Mouse (Mus musculus) heart, embryonic 13.5 days (tissue): ENCODE measurements around the gene Cdkl5. TPM values are rescaled to one million over a fixed set of nuclear protein-coding genes. Genes with fewer than 3 reads are reported as not detected.

ENCODE experiments used
- ATAC-seq: fragments of 200-750 bp; cut with Nextera tagmentation; 2 replicates; pipeline ENCODE4 v1.8.0; 2017; ENCODE audit warnings: moderate TSS enrichment; ENCODE audit not compliant: insufficient number of reproducible peaks, low FRiP score, low TSS enrichment; ENCODE audit errors: extremely low read depth
- H3K27ac ChIP-seq: fragments of 300-500 bp; sonication (generic); replicated peaks from 2 replicates; pipeline ENCODE4 v1.5.1; 2015; ENCODE audit warnings: moderate library complexity, mild to moderate bottlenecking, inconsistent platforms
- H3K27me3 ChIP-seq: fragments of 300-500 bp; sonication (generic); replicated peaks from 2 replicates; pipeline ENCODE4 v1.6.1; 2015; ENCODE audit warnings: mild to moderate bottlenecking, inconsistent platforms
- H3K36me3 ChIP-seq: fragments of 300-500 bp; sonication (generic); 2 replicates; pipeline ENCODE4 v1.6.1; 2015; ENCODE audit warnings: mild to moderate bottlenecking, inconsistent platforms
- H3K4me1 ChIP-seq: fragments of 300-500 bp; sonication (generic); 2 replicates; pipeline ENCODE4 v1.6.1; 2015; ENCODE audit warnings: inconsistent platforms
- H3K4me2 ChIP-seq: fragments of 300-500 bp; sonication (generic); 2 replicates; pipeline ENCODE4 v1.6.1; 2015; ENCODE audit warnings: inconsistent platforms, mild to moderate bottlenecking, moderate library complexity
- H3K4me3 ChIP-seq: fragments of 300-500 bp; sonication (generic); 2 replicates; pipeline ENCODE4 v1.5.1; 2015; ENCODE audit warnings: moderate library complexity, mild to moderate bottlenecking, inconsistent platforms
- H3K9ac ChIP-seq: fragments of 300-500 bp; sonication (generic); 2 replicates; pipeline ENCODE4 v1.6.1; 2015; ENCODE audit warnings: inconsistent platforms, mild to moderate bottlenecking, moderate library complexity
- H3K9me3 ChIP-seq: fragments of 300-500 bp; sonication (generic); 2 replicates; pipeline ENCODE4 v1.6.1; 2016; ENCODE audit warnings: inconsistent platforms
- WGBS: fragments of 180-500 bp; shearing (Covaris S2); methylation state at CpG from one replicate; pipeline ENCODE4 v1.1.7; 2015; ENCODE audit warnings: mixed read lengths; 5-methylcytosine and 5-hydroxymethylcytosine counted together
- polyA plus RNA-seq: library from polyadenylated mRNA; unstranded; fragments of >200 nt; fragmentation: Nextera tagmentation; extraction: Ambion mirVana; gene quantifications from 2 replicates; pipeline ENCODE4 v1.2.1, GENCODE M21; 2015

Gene Cdkl5
- polyA plus RNA-seq, 1 experiment from 2014 or later, result 1.6 TPM

DNA sequence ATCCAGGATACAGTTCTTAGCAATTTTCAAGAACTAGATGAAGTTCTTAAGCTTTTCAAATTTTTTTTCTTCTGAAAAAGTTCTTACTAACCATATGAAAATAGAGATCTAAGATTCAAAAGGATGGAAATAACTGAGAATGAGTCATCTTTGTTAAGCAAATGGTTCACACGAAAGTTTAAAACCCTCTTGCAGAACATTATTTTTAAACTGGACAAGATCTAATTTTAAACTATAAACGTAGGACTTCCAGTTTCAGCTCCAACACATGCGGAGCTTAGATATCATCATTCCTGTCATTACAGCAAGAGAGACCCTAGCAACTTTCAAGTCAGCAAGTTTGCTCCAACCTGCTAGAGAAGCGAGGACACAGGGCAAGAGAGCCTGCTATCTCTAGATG is 88.0 kb downstream of the Cdkl5 start:
- no peak overlapping the region for H3K9ac ChIP-seq
- peaks cover 6% of the 10 kb centered on the region; the same call in 1 of the 2 replicates for H3K27me3 ChIP-seq
- peaks cover 4% of the 10 kb centered on the region; the same call in 1 of the 2 replicates for H3K4me1 ChIP-seq
- WGBS, result 49% methylated on average over 4 of the region's 4 CpGs
- H3K4me3 ChIP-seq, result no peak overlapping the region
- H3K27ac ChIP-seq, result no peak overlapping the region
- no peaks in the 10 kb centered on the region for H3K9me3 ChIP-seq
- no peak for ATAC-seq
- no peak overlapping the region for H3K4me2 ChIP-seq
- no peaks in the 10 kb centered on the region for H3K36me3 ChIP-seq

GRCm38 (mm10) chrX:160905913-160906312 is 88.6 kb downstream of the Cdkl5 start:
- no peak for ATAC-seq
- 63% methylated on average over 4 of the region's 4 CpGs for WGBS
- H3K4me1 ChIP-seq, result peaks cover 4% of the 10 kb centered on the region; the same call in 1 of the 2 replicates
- no peaks in the 10 kb centered on the region for H3K9me3 ChIP-seq
- H3K4me3 ChIP-seq, result no peak overlapping the region
- no peaks in the 10 kb centered on the region for H3K36me3 ChIP-seq
- no peak overlapping the region for H3K9ac ChIP-seq
- H3K27me3 ChIP-seq, result peaks cover 6% of the 10 kb centered on the region; the same call in 1 of the 2 replicates
- no peak overlapping the region for H3K4me2 ChIP-seq
- no peak overlapping the region for H3K27ac ChIP-seq

GRCm38 (mm10) chrX:160905041-160905678 is 89.3 kb downstream of the Cdkl5 start:
- Histone ChIP-seq H3K4me1 (peaks cover 4% of the 10 kb centered on the region; the same call in 1 of the 2 replicates), H3K4me2 (no peak overlapping the region), H3K9ac (no peak overlapping the region), H3K27me3 (peaks cover 9% of the 10 kb centered on the region; the same call in 1 of the 2 replicates), H3K9me3 (no peaks in the 10 kb centered on the region), H3K4me3 (no peak overlapping the region), H3K36me3 (no peaks in the 10 kb centered on the region), H3K27ac (no peak overlapping the region)
- WGBS, result 35% methylated on average over 2 of the region's 2 CpGs
- ATAC-seq, result no peak

DNA sequence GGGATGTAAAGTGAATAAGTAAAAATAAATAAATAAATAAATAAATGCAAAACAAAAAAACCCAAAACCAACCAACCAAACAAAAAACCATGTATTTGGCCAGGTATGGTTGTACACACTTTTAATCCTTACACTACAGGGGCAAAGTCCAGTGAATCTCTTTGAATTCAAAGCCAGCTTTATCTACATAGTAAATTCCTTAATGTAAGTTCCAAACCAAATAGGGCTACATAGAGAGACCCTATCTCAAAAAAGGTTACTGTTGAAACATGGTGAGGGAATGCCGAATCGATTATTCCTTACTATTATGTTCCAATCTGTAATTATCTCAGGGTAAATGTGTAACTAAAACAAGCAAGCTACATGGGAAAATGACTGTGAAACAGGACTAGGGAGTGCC is 93.4 kb downstream of the Cdkl5 start:
- WGBS, result 81% methylated on average over 2 of the region's 2 CpGs
- Histone ChIP-seq H3K4me3 (no peak overlapping the region), H3K9ac (no peak overlapping the region), H3K27me3 (peaks cover 9% of the 10 kb centered on the region; the same call in 1 of the 2 replicates), H3K9me3 (no peaks in the 10 kb centered on the region), H3K4me2 (no peak overlapping the region), H3K27ac (no peak overlapping the region), H3K4me1 (no peaks in the 10 kb centered on the region), H3K36me3 (no peaks in the 10 kb centered on the region)
- no peak for ATAC-seq

DNA sequence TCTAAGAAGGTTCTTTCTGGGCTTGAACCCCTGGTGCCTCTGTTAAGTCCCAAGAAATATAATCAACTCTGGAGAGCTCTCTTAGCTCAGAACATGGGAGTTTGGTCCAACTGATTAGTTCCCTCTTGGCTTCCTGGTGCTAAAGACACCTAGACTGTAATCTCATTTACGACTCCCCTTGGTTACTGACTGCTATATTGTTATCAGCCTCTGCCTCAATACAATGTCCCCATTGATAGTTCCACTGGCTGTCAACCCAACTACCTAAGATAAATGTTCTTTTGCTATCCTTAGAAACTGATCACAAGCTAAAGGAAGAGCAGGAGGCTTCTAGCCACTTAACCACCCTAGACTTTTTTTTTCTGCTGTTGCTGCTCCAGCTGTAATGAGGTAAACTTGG is 102.4 kb downstream of the Cdkl5 start:
- H3K27ac ChIP-seq, result no peak overlapping the region
- H3K4me3 ChIP-seq, result no peak overlapping the region
- H3K4me2 ChIP-seq, result no peak overlapping the region
- H3K27me3 ChIP-seq, result no peaks in the 10 kb centered on the region
- ATAC-seq, result no peak
- H3K4me1 ChIP-seq, result no peaks in the 10 kb centered on the region
- 41% methylated on average over 1 of the region's 1 CpGs for WGBS
- H3K36me3 ChIP-seq, result no peaks in the 10 kb centered on the region
- H3K9ac ChIP-seq, result no peak overlapping the region
- no peaks in the 10 kb centered on the region for H3K9me3 ChIP-seq

DNA sequence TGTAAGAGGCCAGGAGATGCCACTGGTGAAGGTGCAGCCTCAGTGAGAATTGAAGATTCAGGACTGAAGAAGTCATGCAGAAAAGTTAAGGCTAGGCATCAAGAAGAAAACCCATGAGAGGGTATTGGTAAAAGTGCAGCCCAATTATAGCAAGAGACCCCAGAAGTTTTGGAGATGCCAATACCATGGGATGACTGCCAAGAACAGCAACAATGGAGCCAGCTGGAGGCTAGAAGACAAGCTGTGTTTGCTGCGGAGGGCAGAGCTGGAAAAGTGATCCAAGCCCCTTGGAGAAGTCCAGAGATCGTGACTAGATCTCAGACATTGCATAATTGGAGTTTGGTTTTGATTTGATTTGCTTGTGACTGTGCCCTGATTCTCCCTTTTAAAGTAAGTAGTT is 108.2 kb downstream of the Cdkl5 start:
- no peaks in the 10 kb centered on the region for H3K4me1 ChIP-seq
- no peaks in the 10 kb centered on the region for H3K9me3 ChIP-seq
- H3K36me3 ChIP-seq, result no peaks in the 10 kb centered on the region
- H3K27ac ChIP-seq, result no peak overlapping the region
- H3K4me3 ChIP-seq, result no peak overlapping the region
- no peak overlapping the region for H3K9ac ChIP-seq
- H3K4me2 ChIP-seq, result no peak overlapping the region
- H3K27me3 ChIP-seq, result no peaks in the 10 kb centered on the region
- ATAC-seq, result no peak
- 71% methylated on average over 2 of the region's 2 CpGs for WGBS

GRCm38 (mm10) chrX:160866576-160866975 is 127.9 kb downstream of the Cdkl5 start:
- no peaks in the 10 kb centered on the region for H3K9me3 ChIP-seq
- H3K4me1 ChIP-seq, result no peaks in the 10 kb centered on the region
- WGBS, result 80% methylated on average over 4 of the region's 4 CpGs
- H3K36me3 ChIP-seq, result no peaks in the 10 kb centered on the region
- ATAC-seq, result no peak
- no peak overlapping the region for H3K9ac ChIP-seq
- no peak overlapping the region for H3K4me2 ChIP-seq
- no peak overlapping the region for H3K4me3 ChIP-seq
- H3K27ac ChIP-seq, result no peak overlapping the region
- peaks cover 8% of the 10 kb centered on the region; the same call in 1 of the 2 replicates for H3K27me3 ChIP-seq

- H3K4me1 ChIP-seq, result no peaks in the 10 kb centered on the region
- 81% methylated on average over 4 of the region's 4 CpGs for WGBS
- no peak for ATAC-seq
- H3K4me2 ChIP-seq, result no peak overlapping the region
- H3K4me3 ChIP-seq, result no peak overlapping the region
- no peak overlapping the region for H3K9ac ChIP-seq
- peaks cover 8% of the 10 kb centered on the region; the same call in 1 of the 2 replicates for H3K27me3 ChIP-seq
- H3K36me3 ChIP-seq, result no peaks in the 10 kb centered on the region
- no peak overlapping the region for H3K27ac ChIP-seq
- no peaks in the 10 kb centered on the region for H3K9me3 ChIP-seq
These were observed 129.5 kb downstream of the Cdkl5 start for GRCm38 (mm10) chrX:160865022-160865421.

DNA sequence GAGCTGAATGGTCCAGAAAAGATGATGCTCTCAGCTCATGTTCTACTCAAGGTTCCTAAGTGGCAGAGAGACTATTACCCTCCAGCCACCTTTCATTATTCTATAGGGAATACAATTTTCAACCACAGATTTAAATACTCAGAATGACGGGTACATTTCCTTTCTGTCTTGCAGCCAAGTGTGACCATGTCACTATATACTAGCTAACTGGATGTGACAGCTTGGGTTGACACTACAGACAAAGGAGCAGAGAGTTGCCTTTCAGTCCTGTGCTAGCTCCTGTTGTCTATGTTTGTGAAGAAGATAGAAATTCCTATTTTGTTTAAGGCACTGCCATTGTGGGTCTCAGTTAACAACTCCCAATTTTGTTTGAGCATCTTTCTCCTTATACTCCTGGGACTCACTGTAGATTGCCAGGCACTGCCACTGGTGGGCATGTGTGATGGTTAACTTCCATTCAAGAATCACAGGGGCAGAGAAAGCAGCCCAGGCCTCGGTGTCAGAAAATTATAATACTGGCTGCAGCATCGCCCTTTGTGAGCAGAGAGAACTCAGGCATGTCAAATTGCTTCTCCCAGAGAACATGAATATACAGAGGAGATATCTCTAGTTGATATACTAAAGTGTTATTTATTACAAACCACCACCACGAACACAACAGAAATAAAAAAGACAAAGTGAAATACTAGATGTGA is 130.7 kb downstream of the Cdkl5 start:
- no peaks in the 10 kb centered on the region for H3K36me3 ChIP-seq
- no peak overlapping the region for H3K27ac ChIP-seq
- H3K4me1 ChIP-seq, result no peaks in the 10 kb centered on the region
- peaks cover 8% of the 10 kb centered on the region; the same call in 1 of the 2 replicates for H3K27me3 ChIP-seq
- no peak overlapping the region for H3K4me3 ChIP-seq
- no peak for ATAC-seq
- no peak overlapping the region for H3K4me2 ChIP-seq
- no peaks in the 10 kb centered on the region for H3K9me3 ChIP-seq
- WGBS, result 73% methylated on average over 4 of the region's 4 CpGs
- H3K9ac ChIP-seq, result no peak overlapping the region

GRCm38 (mm10) chrX:160808226-160808625 is 186.3 kb downstream of the Cdkl5 start:
- 78% methylated on average over 7 of the region's 7 CpGs for WGBS
- no peak for ATAC-seq
- no peak overlapping the region for H3K27ac ChIP-seq
- no peaks in the 10 kb centered on the region for H3K9me3 ChIP-seq
- 0 out of 2 replicates have a peak, but pooled peaks cover 8% of the 10 kb centered on the region for H3K27me3 ChIP-seq
- no peak overlapping the region for H3K9ac ChIP-seq
- no peaks in the 10 kb centered on the region for H3K4me1 ChIP-seq
- H3K36me3 ChIP-seq, result no peaks in the 10 kb centered on the region
- H3K4me2 ChIP-seq, result no peak overlapping the region
- H3K4me3 ChIP-seq, result no peak overlapping the region

DNA sequence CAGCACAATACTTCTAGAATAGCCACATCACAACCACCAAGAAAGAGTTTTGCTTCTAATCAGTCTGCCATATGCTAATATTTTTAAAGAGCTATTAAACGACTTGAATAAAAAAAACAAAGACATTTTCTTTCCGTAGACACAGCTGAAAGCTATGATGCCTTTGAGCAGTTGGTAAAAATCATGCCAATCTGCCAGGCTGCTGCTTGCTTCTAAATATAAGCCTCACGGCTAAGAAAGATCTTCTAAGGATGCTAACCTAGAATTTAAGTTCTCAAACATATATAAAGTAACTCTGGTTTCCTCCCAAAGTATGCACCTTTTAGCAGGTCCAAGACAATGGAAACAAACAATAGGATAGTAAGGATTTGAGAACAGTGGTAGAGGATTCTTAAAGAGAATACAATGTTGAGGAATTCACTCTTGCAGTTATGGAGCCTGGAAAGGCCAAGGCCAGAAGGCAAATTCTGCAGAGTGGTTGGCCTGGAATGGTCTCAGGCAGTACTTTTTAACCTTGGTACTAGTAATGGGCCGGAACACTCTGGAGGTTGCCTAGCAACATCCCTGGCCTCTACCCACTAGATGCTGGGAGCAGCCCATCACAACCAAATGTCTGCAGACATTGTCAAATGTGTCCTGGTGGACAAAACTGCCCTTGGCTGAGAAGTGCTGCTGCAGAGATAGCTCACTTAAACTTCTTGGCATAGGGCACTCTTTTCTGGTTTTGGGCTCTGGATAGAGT is 189.9 kb downstream of the Cdkl5 start:
- H3K27ac ChIP-seq, result no peak overlapping the region
- no peak for ATAC-seq
- H3K36me3 ChIP-seq, result no peaks in the 10 kb centered on the region
- H3K9ac ChIP-seq, result no peak overlapping the region
- 0 out of 2 replicates have a peak, but pooled peaks cover 11% of the 10 kb centered on the region for H3K27me3 ChIP-seq
- no peaks in the 10 kb centered on the region for H3K9me3 ChIP-seq
- no peak overlapping the region for H3K4me2 ChIP-seq
- H3K4me3 ChIP-seq, result no peak overlapping the region
- 64% methylated on average over 4 of the region's 4 CpGs for WGBS
- no peaks in the 10 kb centered on the region for H3K4me1 ChIP-seq
